ENCODE assay signal across 8 mouse cellular contexts in the genomic region with DNA sequence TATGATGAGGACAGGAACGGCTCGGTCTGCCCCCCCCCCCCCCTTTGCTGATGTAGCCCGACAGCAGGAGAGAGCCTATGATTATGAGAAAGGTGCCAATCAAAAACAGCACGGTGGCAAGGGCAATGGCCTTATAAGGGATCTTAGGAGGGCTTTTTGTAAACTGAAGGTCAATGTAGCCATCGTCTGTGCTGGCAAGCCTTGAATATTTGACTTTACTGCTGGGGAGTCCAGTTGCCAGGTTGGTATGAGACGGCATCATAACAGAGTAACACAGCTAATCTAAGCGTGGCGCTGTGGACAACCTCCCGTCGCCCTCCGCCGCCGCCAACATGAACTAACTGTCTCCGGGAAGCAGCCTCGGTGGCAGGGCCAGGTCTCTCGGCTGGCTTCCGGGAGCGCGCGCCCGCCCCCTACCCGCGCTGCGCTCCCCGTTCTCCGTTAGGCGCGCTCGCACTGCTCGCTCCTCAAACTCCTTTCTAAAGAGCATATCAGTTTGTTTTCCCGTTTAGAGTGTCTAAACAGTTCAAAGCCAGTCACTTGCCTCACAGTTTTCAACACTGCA. TPM values are rescaled to one million over a fixed set of nuclear protein-coding genes. Genes with fewer than 3 reads are reported as not detected.
A peak's percentile ranks its signal among the peaks of the same experiment; 100 is the strongest.
DNase-seq lines count a peak whose midpoint lies in the region; ATAC-seq and TF ChIP-seq lines count a peak whose summit lies in the region.
"Not testable (repeated sequence)": the region's sequence is repeated elsewhere in the genome, so short reads cannot be mapped to it uniquely, and the experiment has no call there.

No protein-coding gene starts in this region.

- not testable (repeated sequence) for H3K36me3 ChIP-seq in forebrain, embryonic 15.5 days; hindbrain, embryonic 11.5 days (ENCODE audit: control insufficient read depth, insufficient read depth, low read length); thymus, adult 2 months (ENCODE audit: control insufficient read depth, insufficient read depth, low read length)

- peak; percentile 40 for DNase-seq in ZHBTc4 (ENCODE audit: low read depth, low spot score)
- DNase-seq in hindbrain, embryonic 11.5 days (ENCODE audit: low spot score) = peak; percentile 50
- peak; percentile 13 to 48 for DNase-seq in kidney, postnatal 25 days
- peak; percentile 19 to 20 for DNase-seq in lung, adult 18-20 months
- DNase-seq in neural tube, embryonic 10.5 days (ENCODE audit: extremely low spot score, low spot score) = peak; percentile 26
- DNase-seq in thymus, adult 2 months = peak; percentile 41

- peak; percentile 46; the same call in 1 of the 2 replicates for ATAC-seq in forebrain, embryonic 15.5 days (replicated peaks)
- ATAC-seq in hindbrain, embryonic 11.5 days (ENCODE audit: low FRiP score) = not testable (repeated sequence)

- TF ChIP-seq CTCF in cortical plate, adult 2 months (IDR thresholded peaks at IDR 0.05; ENCODE audit: extremely low read depth, insufficient read depth, low read length); thymus, adult 2 months (IDR thresholded peaks at IDR 0.05; ENCODE audit: borderline replicate concordance, control insufficient read depth, extremely low read depth, insufficient read depth, low read length, poor library complexity): not testable (repeated sequence)

- H3K4me1 ChIP-seq in cortical plate, adult 2 months (ENCODE audit: control insufficient read depth, insufficient read depth, low read length); forebrain, embryonic 15.5 days; hindbrain, embryonic 11.5 days (replicated peaks; ENCODE audit: control insufficient read depth, insufficient read depth, low read length); thymus, adult 2 months (replicated peaks; ENCODE audit: control insufficient read depth, insufficient read depth, low read length): not testable (repeated sequence)

- H3K9ac ChIP-seq in forebrain, embryonic 15.5 days (replicated peaks) = peak overlapping the region; percentile 22
- H3K9ac ChIP-seq in hindbrain, embryonic 11.5 days (ENCODE audit: low read depth, low read length) = peak overlapping the region; percentile 37; the same call in 1 of the 2 replicates

- 3% methylated on average over 31 of the region's 31 CpGs for WGBS in forebrain, embryonic 15.5 days
- WGBS in hindbrain, embryonic 11.5 days = 5% methylated on average over 30 of the region's 31 CpGs
- WGBS in thymus, adult 2 months = 4% methylated on average over 31 of the region's 31 CpGs

- not testable (repeated sequence) for H3K27me3 ChIP-seq in forebrain, embryonic 15.5 days; hindbrain, embryonic 11.5 days (ENCODE audit: control insufficient read depth, insufficient read depth, low read length); thymus, adult 2 months (ENCODE audit: control insufficient read depth, insufficient read depth, low read length)

- H3K4me3 ChIP-seq in cortical plate, adult 2 months (ENCODE audit: insufficient read depth, low read length) = peak overlapping the region; percentile 26
- H3K4me3 ChIP-seq in forebrain, embryonic 15.5 days = peak overlapping the region; percentile 35
- peak overlapping the region; percentile 20 for H3K4me3 ChIP-seq in hindbrain, embryonic 11.5 days (ENCODE audit: low read depth, low read length)
- H3K4me3 ChIP-seq in thymus, adult 2 months (ENCODE audit: control insufficient read depth, insufficient read depth, low read length) = not testable (repeated sequence)

- not testable (repeated sequence) for H3K9me3 ChIP-seq in forebrain, embryonic 15.5 days; hindbrain, embryonic 11.5 days (ENCODE audit: control insufficient read depth, low read length)

- TF ChIP-seq POLR2A in cortical plate, adult 2 months (IDR thresholded peaks at IDR 0.05; ENCODE audit: extremely low read depth, insufficient read depth, low read length); thymus, adult 2 months (IDR thresholded peaks at IDR 0.05; ENCODE audit: control insufficient read depth, extremely low read depth, insufficient read depth, low read length, poor library complexity): not testable (repeated sequence)

- H3K27ac ChIP-seq in cortical plate, adult 2 months (ENCODE audit: insufficient read depth, low read length); forebrain, embryonic 15.5 days (replicated peaks); hindbrain, embryonic 11.5 days (ENCODE audit: low read depth, low read length); thymus, adult 2 months (ENCODE audit: control insufficient read depth, insufficient read depth, low read length): not testable (repeated sequence)

- peak overlapping the region; percentile 55 for H3K4me2 ChIP-seq in forebrain, embryonic 15.5 days (replicated peaks)
- peak overlapping the region; percentile 45 for H3K4me2 ChIP-seq in hindbrain, embryonic 11.5 days (replicated peaks; ENCODE audit: low read depth, low read length)

RNA-seq across cellular contexts. Expression of a gene that starts 7.3 kb away (rescaled TPM):
- polyA plus RNA-seq in cortical plate, adult 2 months (2012; rRNA removed) = 41.3 and 44.3 TPM in 2 replicates
- 5.0 and 6.5 TPM in 2 replicates for polyA plus RNA-seq in forebrain, embryonic 15.5 days (2015; fragmentation: Nextera tagmentation; extraction: Ambion mirVana)
- polyA plus RNA-seq in hindbrain, embryonic 11.5 days (2014; fragmentation: Nextera tagmentation; extraction: Ambion mirVana) = 5.6 and 6.1 TPM in 2 replicates
- 2.5 and 4.5 TPM in 2 replicates for polyA plus RNA-seq in thymus, adult 2 months (2012; rRNA removed)

RNA-seq across cellular contexts. Expression of a gene that starts 29.7 kb away (rescaled TPM):
- polyA plus RNA-seq in cortical plate, adult 2 months (2012; rRNA removed) = 188 and 193 TPM in 2 replicates
- polyA plus RNA-seq in forebrain, embryonic 15.5 days (2015; fragmentation: Nextera tagmentation; extraction: Ambion mirVana) = 19.4 and 23.0 TPM in 2 replicates
- polyA plus RNA-seq in hindbrain, embryonic 11.5 days (2014; fragmentation: Nextera tagmentation; extraction: Ambion mirVana) = 6.3 and 7.1 TPM in 2 replicates
- 4.1 and 4.5 TPM in 2 replicates for polyA plus RNA-seq in thymus, adult 2 months (2012; rRNA removed)

RNA-seq across cellular contexts. Expression of a gene that starts 43.0 kb away (rescaled TPM):
- 61.2 and 62.6 TPM in 2 replicates for polyA plus RNA-seq in cortical plate, adult 2 months (2012; rRNA removed)
- polyA plus RNA-seq in forebrain, embryonic 15.5 days (2015; fragmentation: Nextera tagmentation; extraction: Ambion mirVana) = 121 and 123 TPM in 2 replicates
- 155 and 176 TPM in 2 replicates for polyA plus RNA-seq in hindbrain, embryonic 11.5 days (2014; fragmentation: Nextera tagmentation; extraction: Ambion mirVana)
- polyA plus RNA-seq in thymus, adult 2 months (2012; rRNA removed) = 42.2 and 49.7 TPM in 2 replicates
